Mouse (Mus musculus) limb, embryonic 14.5 days (tissue): Measurements from ENCODE around the gene Impdh2. TPM values are rescaled to one million over a fixed set of nuclear protein-coding genes. Genes with fewer than 3 reads are reported as not detected.

Source experiments
- ATAC-seq: fragments of 200-750 bp; cut with Nextera tagmentation; 2 replicates; pipeline ENCODE4 v1.8.0; 2017; ENCODE audit warnings: low read depth, moderate number of reproducible peaks, moderate TSS enrichment; ENCODE audit not compliant: low FRiP score
- DNase-seq: peaks from one replicate; pipeline ENCODE4 v3.0.0-alpha.2; 2015; ENCODE audit warnings: low spot score
- H3K27ac ChIP-seq: fragments of 300-500 bp; sonication (generic); replicated peaks from 2 replicates; pipeline ENCODE4 v1.5.1; 2014; ENCODE audit warnings: low read depth, mild to moderate bottlenecking, low read length, moderate library complexity, mixed read lengths
- H3K27me3 ChIP-seq: fragments of 300-500 bp; sonication (generic); 2 replicates; pipeline ENCODE4 v1.6.1; 2014; ENCODE audit warnings: low read length, mixed read lengths; ENCODE audit not compliant: control insufficient read depth, insufficient read depth
- H3K36me3 ChIP-seq: fragments of 300-500 bp; sonication (generic); 2 replicates; pipeline ENCODE4 v1.6.1; 2014; ENCODE audit warnings: mild to moderate bottlenecking, low read length, moderate library complexity, mixed read lengths; ENCODE audit not compliant: control insufficient read depth, insufficient read depth
- H3K4me1 ChIP-seq: fragments of 300-500 bp; sonication (generic); 2 replicates; pipeline ENCODE4 v1.6.1; 2014; ENCODE audit warnings: antibody characterized with exemption, low read length, mixed read lengths; ENCODE audit not compliant: control insufficient read depth, insufficient read depth
- H3K4me2 ChIP-seq: fragments of 300-500 bp; sonication (generic); replicated peaks from 2 replicates; pipeline ENCODE4 v1.6.1; 2014; ENCODE audit warnings: low read depth, mild to moderate bottlenecking, low read length, moderate library complexity; ENCODE audit not compliant: severe bottlenecking
- H3K4me3 ChIP-seq: fragments of 300-500 bp; sonication (generic); replicated peaks from 2 replicates; pipeline ENCODE4 v1.5.1; 2014; ENCODE audit warnings: low read length
- H3K9ac ChIP-seq: fragments of 300-500 bp; sonication (generic); 2 replicates; pipeline ENCODE4 v1.6.1; 2014; ENCODE audit warnings: mild to moderate bottlenecking, low read depth, low read length, moderate library complexity; ENCODE audit not compliant: severe bottlenecking
- H3K9me3 ChIP-seq: fragments of 300-500 bp; sonication (generic); 2 replicates; pipeline ENCODE4 v1.6.1; 2016; ENCODE audit warnings: low read length; ENCODE audit not compliant: control insufficient read depth
- POLR2A ChIP-seq: fragments of 200-500 bp; IDR thresholded peaks from 2 replicates; pipeline ENCODE4 v1.8.0; 2012; ENCODE audit warnings: inconsistent platforms, mild to moderate bottlenecking, moderate library complexity, borderline replicate concordance; ENCODE audit not compliant: insufficient read depth, insufficient read length; ENCODE audit errors: extremely low read depth
- WGBS: fragments of 180-500 bp; shearing (Covaris S2); extraction: QIAGEN DNeasy Blood & Tissue Kit; methylation state at CpG from one replicate; pipeline ENCODE4 v1.1.7; 2014; 5-methylcytosine and 5-hydroxymethylcytosine counted together
- polyA plus RNA-seq, 2 experiments: library from polyadenylated mRNA; depleted of rRNA in 1 of 2; stranded (reverse) in 1 of 2; unstranded in 1 of 2; fragments of >200 nt; fragmentation: Nextera tagmentation in 1 of 2; extraction: Ambion mirVana in 1 of 2; gene quantifications; 2 replicates each; pipeline versions ENCODE4 v1.2.1 to v1.2.3; 2012 to 2014

The Impdh2 gene
- polyA plus RNA-seq, 2 experiments, result 184 to 208 TPM

DNA sequence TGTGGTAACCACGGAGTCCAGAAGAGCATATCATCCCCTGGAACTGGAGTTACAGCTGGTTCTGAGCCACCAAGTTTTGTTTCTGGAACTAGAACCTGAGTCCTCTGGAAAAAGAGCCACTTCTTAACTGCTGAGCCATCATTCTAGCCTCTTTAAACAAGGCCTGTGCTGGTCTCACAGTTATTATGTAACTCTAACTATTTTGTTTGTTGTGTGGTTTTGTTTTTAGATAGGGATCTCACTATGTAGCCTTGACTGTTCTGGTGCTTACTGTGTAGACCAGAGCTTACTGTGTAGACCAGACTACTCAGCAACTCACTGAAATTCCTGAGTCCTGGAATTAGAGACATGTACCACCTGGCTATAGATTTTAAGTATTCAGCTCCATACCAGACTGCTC is 13.2 kb upstream of the Impdh2 start:
- Histone ChIP-seq H3K4me3 (no peak overlapping the region), H3K4me1 (no peaks in the 10 kb centered on the region), H3K27ac (no peak overlapping the region), H3K36me3 (peaks cover 91% of the 10 kb centered on the region), H3K9ac (no peak overlapping the region), H3K9me3 (no peaks in the 10 kb centered on the region), H3K27me3 (no peaks in the 10 kb centered on the region), H3K4me2 (no peak overlapping the region)
- WGBS, result 91% methylated on average over 1 of the region's 1 CpGs
- ATAC-seq (no peak), DNase-seq (no peak)
- TF ChIP-seq POLR2A, result no peak

- DNase-seq (no peak), ATAC-seq (no peak)
- Histone ChIP-seq H3K4me1 (0 out of 2 replicates have a peak, but pooled peaks cover 3% of the 10 kb centered on the region), H3K4me3 (no peak overlapping the region), H3K9me3 (no peaks in the 10 kb centered on the region), H3K27ac (no peak overlapping the region), H3K4me2 (no peak overlapping the region), H3K27me3 (no peaks in the 10 kb centered on the region), H3K9ac (no peak overlapping the region), H3K36me3 (peaks cover 79% of the 10 kb centered on the region)
- WGBS, result 83% methylated on average over 4 of the region's 4 CpGs
- no peak for TF ChIP-seq POLR2A
Measured at GRCm38 (mm10) chr9:108559169-108559568, 917 bp upstream of the Impdh2 start.

DNA sequence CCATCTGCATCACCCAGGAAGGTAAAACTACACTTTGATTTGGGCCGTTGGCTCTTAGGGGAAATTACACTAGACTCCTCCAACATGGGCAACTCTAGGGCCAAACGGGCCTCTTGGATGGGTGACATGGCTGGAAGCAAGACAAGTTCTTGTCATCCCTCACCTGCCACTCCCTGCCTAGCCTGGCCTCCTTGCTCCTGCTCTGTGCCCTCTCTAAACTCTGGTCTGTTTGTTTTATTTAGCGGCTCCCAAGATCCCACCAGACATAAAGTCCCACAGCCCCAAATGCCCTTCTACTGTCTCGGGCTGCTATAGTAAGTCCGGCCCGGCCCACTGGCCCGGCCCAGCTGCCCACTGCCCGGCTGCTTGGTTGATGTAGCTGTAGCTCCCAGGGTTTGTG is 3.6 kb downstream of the Impdh2 start:
- H3K4me3 ChIP-seq, result no peak overlapping the region
- no peaks in the 10 kb centered on the region for H3K27me3 ChIP-seq
- no peak overlapping the region for H3K4me2 ChIP-seq
- peaks cover 54% of the 10 kb centered on the region for H3K36me3 ChIP-seq
- 95% methylated on average over 8 of the region's 8 CpGs for WGBS
- no peaks in the 10 kb centered on the region for H3K9me3 ChIP-seq
- ATAC-seq (no peak), DNase-seq (no peak)
- no peak overlapping the region for H3K27ac ChIP-seq
- no peak overlapping the region for H3K9ac ChIP-seq
- H3K4me1 ChIP-seq, result peaks cover 13% of the 10 kb centered on the region
- TF ChIP-seq POLR2A, result no peak

DNA sequence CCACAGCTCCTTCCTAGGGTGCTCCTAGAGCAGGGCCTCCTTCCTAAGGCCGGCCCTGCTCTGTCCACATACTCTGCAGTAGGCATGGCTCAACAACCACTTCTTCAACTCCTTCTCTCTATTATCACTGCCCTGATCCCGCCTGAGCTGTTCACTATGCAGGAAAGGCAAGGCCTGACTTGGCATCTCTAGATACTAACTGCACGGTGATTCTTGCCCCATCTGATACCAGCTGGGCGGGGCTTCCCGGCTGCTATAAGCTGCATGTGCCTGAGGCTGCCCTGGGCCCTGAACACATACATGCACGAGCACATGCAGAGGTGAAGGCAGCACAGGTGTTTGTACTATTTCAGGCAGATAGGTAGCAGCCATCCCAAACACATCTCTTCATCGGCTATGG is 4.0 kb downstream of the Impdh2 start:
- peaks cover 13% of the 10 kb centered on the region for H3K4me1 ChIP-seq
- H3K4me3 ChIP-seq, result no peak overlapping the region
- no peak for TF ChIP-seq POLR2A
- 89% methylated on average over 7 of the region's 7 CpGs for WGBS
- H3K4me2 ChIP-seq, result no peak overlapping the region
- H3K9ac ChIP-seq, result no peak overlapping the region
- H3K36me3 ChIP-seq, result peaks cover 49% of the 10 kb centered on the region
- ATAC-seq, result no peak
- H3K27ac ChIP-seq, result no peak overlapping the region
- no peaks in the 10 kb centered on the region for H3K9me3 ChIP-seq
- H3K27me3 ChIP-seq, result no peaks in the 10 kb centered on the region
- DNase-seq, result no peak

DNA sequence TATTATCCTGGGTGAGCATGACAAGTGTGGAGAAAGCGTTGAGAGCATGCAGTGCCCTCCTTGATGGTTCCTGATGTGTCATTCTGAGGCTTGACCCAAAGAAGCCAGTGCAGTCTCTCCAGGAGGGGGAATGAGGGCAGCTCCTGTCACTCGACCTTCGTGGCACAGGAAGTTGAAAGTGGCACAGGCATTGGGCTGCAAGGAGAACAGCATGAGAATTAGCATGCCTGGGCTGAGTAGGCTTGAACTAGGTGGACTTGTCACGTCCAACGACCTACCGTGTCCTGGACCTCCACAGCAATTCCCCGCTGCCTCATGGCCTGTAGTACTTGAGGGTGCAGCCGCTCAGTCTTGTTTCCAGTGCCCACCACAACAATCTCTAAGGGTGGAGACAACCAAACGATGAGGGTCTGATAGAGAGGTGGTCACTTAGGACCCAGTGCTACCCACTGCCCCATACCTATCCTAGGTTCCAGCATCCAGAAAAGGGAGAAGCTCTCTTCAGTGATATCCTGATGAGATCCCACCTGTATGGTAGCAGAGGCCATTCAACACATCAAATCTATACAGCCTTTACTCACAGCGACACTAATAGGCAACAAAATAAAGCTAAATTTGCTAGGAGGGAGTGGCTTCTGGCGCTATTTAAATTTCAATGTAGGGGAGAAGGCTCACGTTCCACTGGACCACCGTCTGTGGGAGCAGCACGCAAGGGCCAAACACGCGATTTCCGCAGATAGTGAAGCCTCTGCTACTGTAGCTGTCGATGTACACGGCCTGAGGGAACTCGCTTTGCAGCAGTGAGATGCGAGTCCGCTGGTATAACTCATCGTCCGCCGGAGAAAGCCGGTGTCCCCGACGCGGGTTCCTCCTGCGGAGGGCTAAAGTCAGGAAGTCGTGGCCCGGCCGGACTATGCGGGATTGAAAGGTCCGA is 6.1 kb downstream of the Impdh2 start:
- Histone ChIP-seq H3K9me3 (no peaks in the 10 kb centered on the region), H3K36me3 (peaks cover 47% of the 10 kb centered on the region), H3K27me3 (no peaks in the 10 kb centered on the region), H3K4me3 (peak overlapping the region; percentile 67), H3K4me1 (peaks cover 19% of the 10 kb centered on the region), H3K27ac (peak overlapping the region; percentile 75), H3K9ac (peak overlapping the region; percentile 74), H3K4me2 (peak overlapping the region; percentile 83)
- peak; percentile 0; the same call in 1 of the 2 replicates for ATAC-seq
- 12% methylated on average over 35 of the region's 35 CpGs for WGBS
- peak; percentile 21; the same call in 1 of the 2 replicates for TF ChIP-seq POLR2A
- no peak for DNase-seq
